Mouse (Mus musculus): Measurements from ENCODE around the gene Macrod2.

- TF ChIP-seq CTCF (IDR thresholded peaks at IDR 0.05; ENCODE audit: extremely low read depth, insufficient read length, insufficient replicate concordance, low read depth, low read length) (no peak), POLR2A (IDR thresholded peaks at IDR 0.05; ENCODE audit: low read depth, low read length) (no peak)
These were observed 1865.9 kb downstream of the Macrod2 start for GRCm38 (mm10) chr2:142261046-142261445.
